Mouse (Mus musculus) liver, embryonic 13.5 days (tissue): ENCODE results near the gene Bcl3. TPM values are rescaled to one million over a fixed set of nuclear protein-coding genes. Genes with fewer than 3 reads are reported as not detected.

Experiments
- ATAC-seq: fragments of 200-750 bp; cut with Nextera tagmentation; 2 replicates; pipeline ENCODE4 v1.8.0; 2017; ENCODE audit warnings: low read depth, mild to moderate bottlenecking, moderate number of reproducible peaks, moderate library complexity
- DNase-seq: peaks from one replicate; pipeline ENCODE4 v3.0.0; 2022
- H3K27ac ChIP-seq: fragments of 300-500 bp; sonication (generic); 2 replicates; pipeline ENCODE4 v1.5.1; 2015; ENCODE audit warnings: moderate library complexity, mild to moderate bottlenecking, inconsistent platforms
- H3K27me3 ChIP-seq: fragments of 300-500 bp; sonication (generic); 2 replicates; pipeline ENCODE4 v1.6.1; 2015; ENCODE audit warnings: mild to moderate bottlenecking, inconsistent platforms
- H3K36me3 ChIP-seq: fragments of 300-500 bp; sonication (generic); 2 replicates; pipeline ENCODE4 v1.6.1; 2015; ENCODE audit warnings: mild to moderate bottlenecking, inconsistent platforms
- H3K4me1 ChIP-seq: fragments of 300-500 bp; sonication (generic); replicated peaks from 2 replicates; pipeline ENCODE4 v1.6.1; 2015; ENCODE audit warnings: inconsistent platforms
- H3K4me2 ChIP-seq: fragments of 300-500 bp; sonication (generic); 2 replicates; pipeline ENCODE4 v1.6.1; 2015; ENCODE audit warnings: inconsistent platforms, mild to moderate bottlenecking, moderate library complexity
- H3K4me3 ChIP-seq: fragments of 300-500 bp; sonication (generic); replicated peaks from 2 replicates; pipeline ENCODE4 v1.5.1; 2015; ENCODE audit warnings: mild to moderate bottlenecking, inconsistent platforms
- H3K9ac ChIP-seq: fragments of 300-500 bp; sonication (generic); 2 replicates; pipeline ENCODE4 v1.6.1; 2015; ENCODE audit warnings: mild to moderate bottlenecking, inconsistent platforms
- H3K9me3 ChIP-seq: fragments of 300-500 bp; sonication (generic); replicated peaks from 2 replicates; pipeline ENCODE4 v1.6.1; 2016; ENCODE audit warnings: inconsistent platforms
- WGBS: fragments of 180-500 bp; shearing (Covaris S2); methylation state at CpG from one replicate; pipeline ENCODE4 v1.1.7; 2015; ENCODE audit not compliant: insufficient replicate concordance; 5-methylcytosine and 5-hydroxymethylcytosine counted together
- polyA plus RNA-seq: library from polyadenylated mRNA; unstranded; fragments of >200 nt; fragmentation: Nextera tagmentation; extraction: Ambion mirVana; gene quantifications from 2 replicates; pipeline ENCODE4 v1.2.1, GENCODE M21; 2015

The Bcl3 gene
- polyA plus RNA-seq, 1 experiment from 2014 or later, result 3.9 TPM

- H3K9ac ChIP-seq, result no peak overlapping the region
These were observed 40.8 kb downstream of the Bcl3 start for GRCm38 (mm10) chr7:19781741-19782140.

GRCm38 (mm10) chr7:19779903-19780302, 42.7 kb downstream of the Bcl3 start:
- Histone ChIP-seq H3K36me3 (no peaks in the 10 kb centered on the region), H3K9me3 (no peaks in the 10 kb centered on the region), H3K4me1 (peaks cover 5% of the 10 kb centered on the region), H3K4me3 (no peak overlapping the region), H3K9ac (no peak overlapping the region), H3K4me2 (no peak overlapping the region), H3K27ac (no peak overlapping the region), H3K27me3 (no peaks in the 10 kb centered on the region)
- DNase-seq, result no peak
- 61% methylated on average over 4 of the region's 4 CpGs for WGBS
- no peak for ATAC-seq

More at GRCm38 (mm10) chr7:19781741-19782140, 40.8 kb downstream of the Bcl3 start:
- Histone ChIP-seq H3K27ac (no peak overlapping the region), H3K9me3 (no peaks in the 10 kb centered on the region), H3K4me3 (no peak overlapping the region), H3K27me3 (no peaks in the 10 kb centered on the region), H3K4me2 (no peak overlapping the region), H3K36me3 (no peaks in the 10 kb centered on the region), H3K4me1 (peaks cover 11% of the 10 kb centered on the region)
- DNase-seq (no peak), ATAC-seq (no peak)
- 74% methylated on average over 7 of the region's 7 CpGs for WGBS

- Histone ChIP-seq H3K4me3 (no peak overlapping the region), H3K36me3 (no peaks in the 10 kb centered on the region), H3K4me2 (no peak overlapping the region), H3K9me3 (no peaks in the 10 kb centered on the region), H3K27me3 (no peaks in the 10 kb centered on the region), H3K9ac (no peak overlapping the region), H3K4me1 (peaks cover 3% of the 10 kb centered on the region; the same call in 1 of the 2 replicates), H3K27ac (no peak overlapping the region)
- no peak for ATAC-seq
- WGBS, result 75% methylated on average over 8 of the region's 8 CpGs
- no peak for DNase-seq
These were observed 43.9 kb downstream of the Bcl3 start for GRCm38 (mm10) chr7:19778645-19779044.

- WGBS, result 66% methylated on average over 11 of the region's 11 CpGs
- Histone ChIP-seq H3K27ac (no peak overlapping the region), H3K4me2 (no peak overlapping the region), H3K9me3 (no peaks in the 10 kb centered on the region), H3K4me3 (no peak overlapping the region), H3K36me3 (no peaks in the 10 kb centered on the region), H3K9ac (no peak overlapping the region), H3K27me3 (peaks cover 3% of the 10 kb centered on the region), H3K4me1 (no peaks in the 10 kb centered on the region)
- ATAC-seq (no peak), DNase-seq (no peak)
These were observed 45.4 kb downstream of the Bcl3 start for GRCm38 (mm10) chr7:19777049-19777723.

- no peak for ATAC-seq
- Histone ChIP-seq H3K9me3 (no peaks in the 10 kb centered on the region), H3K27me3 (peaks cover 51% of the 10 kb centered on the region), H3K36me3 (no peaks in the 10 kb centered on the region), H3K4me2 (no peak overlapping the region), H3K9ac (no peak overlapping the region), H3K4me3 (no peak overlapping the region), H3K4me1 (peaks cover 21% of the 10 kb centered on the region), H3K27ac (no peak overlapping the region)
- 40% methylated on average over 4 of the region's 4 CpGs for WGBS
- DNase-seq, result no peak
These were observed 50.9 kb downstream of the Bcl3 start for GRCm38 (mm10) chr7:19771682-19772081.

- 5% methylated on average over 8 of the region's 9 CpGs for WGBS
- peak within 1 kb of the TSS; percentile 65 for H3K4me2 ChIP-seq
- ATAC-seq, result peak; percentile 13; the same call in 1 of the 2 replicates
- no peaks in the 10 kb centered on the region for H3K9me3 ChIP-seq
- H3K27ac ChIP-seq, result no peak within 1 kb of the TSS
- peaks cover 54% of the 10 kb centered on the region for H3K27me3 ChIP-seq
- H3K9ac ChIP-seq, result peak within 1 kb of the TSS; percentile 28; the same call in 1 of the 2 replicates
- H3K4me1 ChIP-seq, result peaks cover 21% of the 10 kb centered on the region
- peak within 1 kb of the TSS; percentile 47 for H3K4me3 ChIP-seq
- no peaks in the 10 kb centered on the region for H3K36me3 ChIP-seq
- no peak for DNase-seq
These were observed 51.6 kb downstream of the Bcl3 start, which contains the start of gene Bcam for GRCm38 (mm10) chr7:19770984-19771391. Gene Bcam, minus strand, starts transcription at chr7:19771016.

- Histone ChIP-seq H3K4me3 (peak overlapping the region; percentile 47), H3K36me3 (no peaks in the 10 kb centered on the region), H3K27me3 (peaks cover 54% of the 10 kb centered on the region), H3K4me1 (peaks cover 21% of the 10 kb centered on the region), H3K4me2 (peak overlapping the region; percentile 65), H3K27ac (no peak overlapping the region), H3K9ac (peak overlapping the region; percentile 28; the same call in 1 of the 2 replicates), H3K9me3 (no peaks in the 10 kb centered on the region)
- under 1% methylated on average over 28 of the region's 28 CpGs for whole genome bisulfite sequencing
- ATAC-seq (peak; percentile 70), DNase-seq (peak; percentile 47)
These were observed 52.2 kb downstream of the Bcl3 start for GRCm38 (mm10) chr7:19770375-19770754.

GRCm38 (mm10) chr7:19769434-19770374, 52.9 kb downstream of the Bcl3 start:
- ATAC-seq, result 0 out of 2 replicates have a peak, but pooled peaks have one; percentile 18
- no peaks in the 10 kb centered on the region for H3K9me3 ChIP-seq
- peak overlapping the region; percentile 47 for H3K4me3 ChIP-seq
- no peaks in the 10 kb centered on the region for H3K36me3 ChIP-seq
- 11% methylated on average over 16 of the region's 16 CpGs for WGBS
- DNase-seq, result no peak
- peaks cover 21% of the 10 kb centered on the region for H3K4me1 ChIP-seq
- peaks cover 54% of the 10 kb centered on the region for H3K27me3 ChIP-seq
- peak overlapping the region; percentile 65 for H3K4me2 ChIP-seq
- peak overlapping the region; percentile 28; the same call in 1 of the 2 replicates for H3K9ac ChIP-seq
- H3K27ac ChIP-seq, result no peak overlapping the region

- H3K27me3 ChIP-seq, result peaks cover 54% of the 10 kb centered on the region
- WGBS, result 23% methylated on average over 4 of the region's 4 CpGs
- ATAC-seq, result no peak
These were observed 53.6 kb downstream of the Bcl3 start for GRCm38 (mm10) chr7:19769001-19769400.

GRCm38 (mm10) chr7:19768251-19768650, 54.3 kb downstream of the Bcl3 start:
- Histone ChIP-seq H3K4me2 (no peak overlapping the region), H3K9ac (no peak overlapping the region), H3K4me3 (no peak overlapping the region), H3K9me3 (no peaks in the 10 kb centered on the region), H3K4me1 (peaks cover 23% of the 10 kb centered on the region), H3K36me3 (no peaks in the 10 kb centered on the region), H3K27ac (no peak overlapping the region), H3K27me3 (peaks cover 54% of the 10 kb centered on the region)
- DNase-seq, result no peak
- WGBS, result 55% methylated on average over 14 of the region's 14 CpGs
- ATAC-seq, result no peak

More at GRCm38 (mm10) chr7:19769001-19769400, 53.6 kb downstream of the Bcl3 start:
- Histone ChIP-seq H3K4me3 (no peak overlapping the region), H3K4me1 (peaks cover 23% of the 10 kb centered on the region), H3K9me3 (no peaks in the 10 kb centered on the region), H3K27ac (no peak overlapping the region), H3K4me2 (no peak overlapping the region), H3K9ac (no peak overlapping the region), H3K36me3 (no peaks in the 10 kb centered on the region)
- no peak for DNase-seq

- no peak overlapping the region for H3K4me3 ChIP-seq
- WGBS, result 74% methylated on average over 9 of the region's 9 CpGs
- no peaks in the 10 kb centered on the region for H3K9me3 ChIP-seq
- DNase-seq (no peak), ATAC-seq (no peak)
- peaks cover 25% of the 10 kb centered on the region for H3K27me3 ChIP-seq
- no peak overlapping the region for H3K9ac ChIP-seq
- no peak overlapping the region for H3K4me2 ChIP-seq
- no peaks in the 10 kb centered on the region for H3K36me3 ChIP-seq
- no peak overlapping the region for H3K27ac ChIP-seq
- H3K4me1 ChIP-seq, result peaks cover 6% of the 10 kb centered on the region
These were observed 58.0 kb downstream of the Bcl3 start for GRCm38 (mm10) chr7:19764581-19764980.
